Mouse (Mus musculus): ENCODE measurements around the gene Cntrl. TPM values are rescaled to one million over a fixed set of nuclear protein-coding genes. Genes with fewer than 3 reads are reported as not detected.

Cntrl gene
- polyA plus RNA-seq, 1 experiment: 20.4 TPM

DNA sequence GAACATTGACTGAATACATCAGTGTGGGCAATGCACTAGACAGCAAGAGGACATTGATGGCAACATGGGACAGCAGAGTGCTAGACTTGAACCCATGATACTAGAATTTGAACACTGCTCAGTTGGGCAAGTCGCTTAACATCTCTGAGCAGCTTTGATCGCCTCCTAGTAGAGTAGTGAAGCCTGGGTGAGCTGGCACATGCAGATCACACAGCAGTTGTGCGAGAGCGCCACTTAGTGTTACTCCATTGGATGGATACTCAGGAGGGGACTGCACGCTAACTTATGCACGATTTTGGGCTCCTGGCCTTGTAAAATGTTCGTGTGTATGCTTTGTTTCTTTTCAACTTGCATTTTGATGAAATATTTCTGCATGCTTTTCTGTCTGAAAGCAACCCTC lies 15.4 kb downstream of the Cntrl start:
- H3K36me3 ChIP-seq (ENCODE audit: control insufficient read depth, insufficient read depth, low read length): peaks cover 1% of the 10 kb centered on the region; the same call in 1 of the 2 replicates
- H3K4me1 ChIP-seq (ENCODE audit: control insufficient read depth, insufficient read depth, low read length): no peaks in the 10 kb centered on the region
- H3K4me3 ChIP-seq (ENCODE audit: control insufficient read depth, low read depth, low read length): no peak overlapping the region
- TF ChIP-seq POLR2A (IDR thresholded peaks at IDR 0.05; ENCODE audit: control insufficient read depth, low read depth, low read length): no peak
- no peak for TF ChIP-seq CTCF (IDR thresholded peaks at IDR 0.05; ENCODE audit: control insufficient read depth, insufficient read depth, insufficient replicate concordance, low read depth, low read length)
- no peak overlapping the region for H3K27ac ChIP-seq (ENCODE audit: control insufficient read depth, insufficient read depth, low read depth, low read length)
- H3K27me3 ChIP-seq (ENCODE audit: control insufficient read depth, insufficient read depth, low read length): no peaks in the 10 kb centered on the region

GRCm38 (mm10) chr2:35131491-35131890 lies 22.2 kb downstream of the Cntrl start:
- Histone ChIP-seq H3K36me3 (ENCODE audit: control insufficient read depth, insufficient read depth, low read length) (peaks cover 3% of the 10 kb centered on the region; the same call in 1 of the 2 replicates), H3K4me1 (ENCODE audit: control insufficient read depth, insufficient read depth, low read length) (no peaks in the 10 kb centered on the region; the same call in 1 of the 2 replicates), H3K4me3 (ENCODE audit: control insufficient read depth, low read depth, low read length) (no peak overlapping the region), H3K27me3 (ENCODE audit: control insufficient read depth, insufficient read depth, low read length) (no peaks in the 10 kb centered on the region), H3K27ac (ENCODE audit: control insufficient read depth, insufficient read depth, low read depth, low read length) (no peak overlapping the region; the same call in 1 of the 2 replicates)
- TF ChIP-seq POLR2A (IDR thresholded peaks at IDR 0.05; ENCODE audit: control insufficient read depth, low read depth, low read length) (no peak), CTCF (IDR thresholded peaks at IDR 0.05; ENCODE audit: control insufficient read depth, insufficient read depth, insufficient replicate concordance, low read depth, low read length) (no peak)

DNA sequence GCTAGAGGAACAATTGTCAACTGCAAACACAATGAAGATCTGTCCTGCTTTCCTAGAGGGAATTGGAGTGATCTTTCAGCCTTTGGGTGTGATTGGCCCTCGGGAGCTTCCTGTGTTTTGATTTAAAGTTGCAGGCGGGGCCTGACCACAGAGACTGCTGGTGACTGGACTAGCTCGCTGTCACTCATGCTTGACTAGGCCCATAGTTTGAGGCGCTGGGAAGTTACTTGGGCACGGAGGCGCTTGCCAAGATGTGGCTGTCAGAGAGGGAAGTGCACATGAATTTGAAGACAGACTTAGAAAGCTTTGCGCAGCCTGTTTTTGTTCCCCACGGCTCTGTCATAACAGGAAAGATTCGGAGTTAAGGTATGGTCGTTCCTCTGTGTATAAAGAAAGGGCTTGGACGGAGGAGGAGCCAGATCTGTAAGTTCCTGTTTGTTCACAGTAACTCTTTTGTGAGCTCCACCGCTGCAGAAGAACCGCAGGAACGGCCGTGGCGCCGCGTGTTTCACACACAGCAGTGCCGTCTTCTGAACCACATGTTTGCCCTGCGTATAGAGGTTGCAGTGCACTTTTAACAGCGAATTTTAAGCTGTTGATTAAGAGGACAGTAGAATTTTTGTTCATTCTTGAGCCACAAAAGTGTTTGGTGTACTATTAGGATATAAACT lies 22.8 kb downstream of the Cntrl start:
- no peaks in the 10 kb centered on the region for H3K27me3 ChIP-seq (ENCODE audit: control insufficient read depth, insufficient read depth, low read length)
- H3K4me3 ChIP-seq (ENCODE audit: control insufficient read depth, low read depth, low read length): peak overlapping the region; percentile 82
- peak overlapping the region; percentile 69; the same call in 1 of the 2 replicates for H3K27ac ChIP-seq (ENCODE audit: control insufficient read depth, insufficient read depth, low read depth, low read length)
- peaks cover 3% of the 10 kb centered on the region; the same call in 1 of the 2 replicates for H3K36me3 ChIP-seq (ENCODE audit: control insufficient read depth, insufficient read depth, low read length)
- no peaks in the 10 kb centered on the region; the same call in 1 of the 2 replicates for H3K4me1 ChIP-seq (ENCODE audit: control insufficient read depth, insufficient read depth, low read length)
- TF ChIP-seq CTCF (IDR thresholded peaks at IDR 0.05; ENCODE audit: control insufficient read depth, insufficient read depth, insufficient replicate concordance, low read depth, low read length) (no peak), POLR2A (IDR thresholded peaks at IDR 0.05; ENCODE audit: control insufficient read depth, low read depth, low read length) (peak; percentile 52)

- no peaks in the 10 kb centered on the region; the same call in 1 of the 2 replicates for H3K4me1 ChIP-seq (ENCODE audit: control insufficient read depth, insufficient read depth, low read length)
- no peak overlapping the region for H3K4me3 ChIP-seq (ENCODE audit: control insufficient read depth, low read depth, low read length)
- H3K36me3 ChIP-seq (ENCODE audit: control insufficient read depth, insufficient read depth, low read length): peaks cover 2% of the 10 kb centered on the region; the same call in 1 of the 2 replicates
- no peak for TF ChIP-seq POLR2A (IDR thresholded peaks at IDR 0.05; ENCODE audit: control insufficient read depth, low read depth, low read length)
- no peak for TF ChIP-seq CTCF (IDR thresholded peaks at IDR 0.05; ENCODE audit: control insufficient read depth, insufficient read depth, insufficient replicate concordance, low read depth, low read length)
- no peaks in the 10 kb centered on the region for H3K27me3 ChIP-seq (ENCODE audit: control insufficient read depth, insufficient read depth, low read length)
- H3K27ac ChIP-seq (ENCODE audit: control insufficient read depth, insufficient read depth, low read depth, low read length): no peak overlapping the region; the same call in 1 of the 2 replicates
Observed at GRCm38 (mm10) chr2:35132662-35133055, 23.4 kb downstream of the Cntrl start.

DNA sequence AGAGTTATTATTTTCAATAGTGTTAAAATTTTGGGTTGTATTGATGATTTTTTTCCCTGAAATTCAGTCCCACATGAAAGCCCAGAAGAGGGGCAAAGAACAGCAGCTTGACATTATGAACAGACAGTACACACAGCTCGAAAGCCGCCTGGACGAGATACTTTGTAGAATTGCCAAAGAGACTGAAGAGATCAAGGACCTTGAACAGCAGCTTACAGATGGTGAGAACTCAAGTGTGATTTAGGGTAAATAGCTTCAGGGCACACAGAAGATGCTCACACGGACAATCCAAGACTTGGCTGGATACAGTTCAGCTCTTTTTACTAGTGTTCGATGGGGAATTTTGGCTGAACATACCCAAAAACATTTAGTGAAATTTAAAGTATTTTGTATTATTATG lies 24.6 kb downstream of the Cntrl start:
- Histone ChIP-seq H3K36me3 (ENCODE audit: control insufficient read depth, insufficient read depth, low read length) (peaks cover 2% of the 10 kb centered on the region; the same call in 1 of the 2 replicates), H3K27me3 (ENCODE audit: control insufficient read depth, insufficient read depth, low read length) (no peaks in the 10 kb centered on the region), H3K4me1 (ENCODE audit: control insufficient read depth, insufficient read depth, low read length) (no peaks in the 10 kb centered on the region; the same call in 1 of the 2 replicates), H3K27ac (ENCODE audit: control insufficient read depth, insufficient read depth, low read depth, low read length) (no peak overlapping the region), H3K4me3 (ENCODE audit: control insufficient read depth, low read depth, low read length) (no peak overlapping the region)
- TF ChIP-seq CTCF (IDR thresholded peaks at IDR 0.05; ENCODE audit: control insufficient read depth, insufficient read depth, insufficient replicate concordance, low read depth, low read length) (no peak), POLR2A (IDR thresholded peaks at IDR 0.05; ENCODE audit: control insufficient read depth, low read depth, low read length) (no peak)

GRCm38 (mm10) chr2:35138576-35138975 lies 29.3 kb downstream of the Cntrl start:
- H3K4me3 ChIP-seq (ENCODE audit: control insufficient read depth, low read depth, low read length): no peak overlapping the region
- H3K36me3 ChIP-seq (ENCODE audit: control insufficient read depth, insufficient read depth, low read length): peaks cover 2% of the 10 kb centered on the region
- H3K27me3 ChIP-seq (ENCODE audit: control insufficient read depth, insufficient read depth, low read length): no peaks in the 10 kb centered on the region
- H3K27ac ChIP-seq (ENCODE audit: control insufficient read depth, insufficient read depth, low read depth, low read length): no peak overlapping the region
- TF ChIP-seq CTCF (IDR thresholded peaks at IDR 0.05; ENCODE audit: control insufficient read depth, insufficient read depth, insufficient replicate concordance, low read depth, low read length) (no peak), POLR2A (IDR thresholded peaks at IDR 0.05; ENCODE audit: control insufficient read depth, low read depth, low read length) (no peak)
- H3K4me1 ChIP-seq (ENCODE audit: control insufficient read depth, insufficient read depth, low read length): no peaks in the 10 kb centered on the region

- H3K27ac ChIP-seq (ENCODE audit: control insufficient read depth, insufficient read depth, low read depth, low read length): no peak overlapping the region
Observed at GRCm38 (mm10) chr2:35141673-35142072, 32.4 kb downstream of the Cntrl start.

More at GRCm38 (mm10) chr2:35141673-35142072, 32.4 kb downstream of the Cntrl start:
- H3K4me3 ChIP-seq (ENCODE audit: control insufficient read depth, low read depth, low read length): no peak overlapping the region
- TF ChIP-seq CTCF (IDR thresholded peaks at IDR 0.05; ENCODE audit: control insufficient read depth, insufficient read depth, insufficient replicate concordance, low read depth, low read length) (no peak), POLR2A (IDR thresholded peaks at IDR 0.05; ENCODE audit: control insufficient read depth, low read depth, low read length) (no peak)
- H3K36me3 ChIP-seq (ENCODE audit: control insufficient read depth, insufficient read depth, low read length): no peaks in the 10 kb centered on the region; the same call in 1 of the 2 replicates
- no peaks in the 10 kb centered on the region for H3K27me3 ChIP-seq (ENCODE audit: control insufficient read depth, insufficient read depth, low read length)
- H3K4me1 ChIP-seq (ENCODE audit: control insufficient read depth, insufficient read depth, low read length): no peaks in the 10 kb centered on the region

Measured in testis, adult 2 months (tissue).